In the genomic region with DNA sequence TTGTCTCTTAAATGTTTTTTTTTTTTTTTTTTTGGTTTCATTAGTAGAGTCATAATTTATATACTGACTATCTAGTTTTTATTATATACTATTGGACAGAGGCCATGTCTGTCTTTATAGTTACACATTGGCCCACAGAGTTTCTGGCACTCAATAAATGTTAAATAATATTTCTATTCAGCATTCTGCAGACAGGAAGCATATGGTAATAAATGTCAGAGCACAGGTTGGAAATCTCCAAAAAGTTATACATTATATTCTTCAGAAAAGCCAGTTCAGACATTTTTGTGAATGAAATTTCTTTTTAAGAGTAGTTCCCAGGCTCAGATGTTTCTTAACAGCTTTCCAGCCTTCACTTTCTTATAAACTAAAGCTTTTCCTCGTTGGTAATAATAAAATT, we compare ENCODE assay signal across 13 mouse cellular contexts.
"Had no signal": no experiment of that assay in that cellular context is flagged by ENCODE, and none has a peak within 500 bp of the region (broad histone marks: within the 10 kb centered on the region; RNA-seq: fewer than 3 reads in every experiment).

No protein-coding gene starts in this region.

- H3K27me3 ChIP-seq: hindbrain, embryonic 15.5 days; limb, embryonic 12.5 days; liver, embryonic 13.5 days had no signal

- H3K4me1 ChIP-seq: liver, embryonic 13.5 days had no signal

- H3K9me3 ChIP-seq: hindbrain, embryonic 15.5 days; limb, embryonic 12.5 days; liver, embryonic 13.5 days had no signal

- H3K27ac ChIP-seq: hindbrain, embryonic 15.5 days; left cerebral cortex, adult 2 months; liver, embryonic 13.5 days had no signal

- H3K4me2 ChIP-seq: hindbrain, embryonic 15.5 days; limb, embryonic 12.5 days; liver, embryonic 13.5 days; midbrain, embryonic 11.5 days had no signal

- H3K9ac ChIP-seq: hindbrain, embryonic 15.5 days; limb, embryonic 12.5 days; liver, embryonic 13.5 days had no signal

- DNase-seq: kidney, adult 18-20 months; kidney, postnatal 10 days; kidney, postnatal 36 days; layer of hippocampus, postnatal 36 days; liver, embryonic 13.5 days; lung, postnatal 10 days; lung, postnatal 4 days; midbrain, embryonic 14.5 days; thymus, postnatal 25 days had no signal

- H3K36me3 ChIP-seq: hindbrain, embryonic 15.5 days; limb, embryonic 12.5 days had no signal

- H3K4me3 ChIP-seq: hindbrain, embryonic 15.5 days; left cerebral cortex, adult 2 months; limb, embryonic 12.5 days; liver, embryonic 13.5 days had no signal
